Mouse (Mus musculus) embryonic facial prominence, embryonic 13.5 days (tissue): ENCODE measurements around the gene Tspear. TPM values are rescaled to one million over a fixed set of nuclear protein-coding genes. Genes with fewer than 3 reads are reported as not detected.
A peak's percentile ranks its signal among the peaks of the same experiment; 100 is the strongest.

Experiments used
- ATAC-seq: fragments of 200-750 bp; cut with Nextera tagmentation; 2 replicates; pipeline ENCODE4 v1.8.0; 2017; ENCODE audit warnings: low read depth; ENCODE audit not compliant: insufficient number of reproducible peaks, insufficient read depth, low FRiP score, low TSS enrichment
- H3K27ac ChIP-seq: fragments of 300-500 bp; sonication (generic); 2 replicates; pipeline ENCODE4 v1.5.1; 2015; ENCODE audit warnings: moderate library complexity, mild to moderate bottlenecking, inconsistent platforms
- H3K27me3 ChIP-seq: fragments of 300-500 bp; sonication (generic); 2 replicates; pipeline ENCODE4 v1.6.1; 2015; ENCODE audit warnings: mild to moderate bottlenecking, inconsistent platforms
- H3K36me3 ChIP-seq: fragments of 300-500 bp; sonication (generic); 2 replicates; pipeline ENCODE4 v1.6.1; 2015; ENCODE audit warnings: mild to moderate bottlenecking, inconsistent platforms
- H3K4me1 ChIP-seq: fragments of 300-500 bp; sonication (generic); 2 replicates; pipeline ENCODE4 v1.6.1; 2015; ENCODE audit warnings: inconsistent platforms
- H3K4me2 ChIP-seq: fragments of 300-500 bp; sonication (generic); 2 replicates; pipeline ENCODE4 v1.6.1; 2015; ENCODE audit warnings: moderate library complexity, mild to moderate bottlenecking, inconsistent platforms
- H3K4me3 ChIP-seq: fragments of 300-500 bp; sonication (generic); 2 replicates; pipeline ENCODE4 v1.5.1; 2015; ENCODE audit warnings: mild to moderate bottlenecking, inconsistent platforms
- H3K9ac ChIP-seq: fragments of 300-500 bp; sonication (generic); 2 replicates; pipeline ENCODE4 v1.6.1; 2015; ENCODE audit warnings: mild to moderate bottlenecking, inconsistent platforms
- H3K9me3 ChIP-seq: fragments of 300-500 bp; sonication (generic); 2 replicates; pipeline ENCODE4 v1.6.1; 2016; ENCODE audit warnings: inconsistent platforms
- WGBS: fragments of 180-500 bp; shearing (Covaris S2); methylation state at CpG from one replicate; pipeline ENCODE4 v1.1.7; 2015; ENCODE audit warnings: mixed read lengths; 5-methylcytosine and 5-hydroxymethylcytosine counted together
- microRNA counts: library from miRNA; unstranded; fragments of <30 nt; microRNA quantifications from one replicate; lab custom pipeline; 2016
- microRNA-seq: library from miRNA; unstranded; fragments of <30 nt; microRNA quantifications from one replicate; pipeline ENCODE4, GENCODE M21; 2016
- polyA plus RNA-seq: library from polyadenylated mRNA; unstranded; fragments of >200 nt; fragmentation: Nextera tagmentation; extraction: Ambion mirVana; gene quantifications from 2 replicates; pipeline ENCODE4 v1.2.1, GENCODE M21; 2015

Tspear gene
- polyA plus RNA-seq, 1 experiment from 2014 or later = 2.2 TPM

GRCm38 (mm10) chr10:77916636-77917335, 230.4 kb downstream of the Tspear start:
- H3K27me3 ChIP-seq = no peaks in the 10 kb centered on the region; the same call in 1 of the 2 replicates
- H3K4me1 ChIP-seq = no peaks in the 10 kb centered on the region
- no peaks in the 10 kb centered on the region for H3K36me3 ChIP-seq
- 65% methylated on average over 8 of the region's 8 CpGs for WGBS
- H3K9me3 ChIP-seq = no peaks in the 10 kb centered on the region
- no peak overlapping the region for H3K4me3 ChIP-seq
- no peak overlapping the region for H3K27ac ChIP-seq
- H3K4me2 ChIP-seq = no peak overlapping the region
- no peak overlapping the region for H3K9ac ChIP-seq
- no peak for ATAC-seq

GRCm38 (mm10) chr10:77921009-77921408, 234.6 kb downstream of the Tspear start:
- H3K4me1 ChIP-seq = no peaks in the 10 kb centered on the region
- H3K9ac ChIP-seq = no peak overlapping the region
- H3K4me3 ChIP-seq = no peak overlapping the region
- 78% methylated on average over 5 of the region's 5 CpGs for WGBS
- no peak overlapping the region for H3K27ac ChIP-seq
- no peaks in the 10 kb centered on the region for H3K36me3 ChIP-seq
- no peak overlapping the region for H3K4me2 ChIP-seq
- H3K27me3 ChIP-seq = no peaks in the 10 kb centered on the region; the same call in 1 of the 2 replicates
- ATAC-seq = no peak
- no peaks in the 10 kb centered on the region for H3K9me3 ChIP-seq

GRCm38 (mm10) chr10:77922681-77923080, 236.3 kb downstream of the Tspear start:
- WGBS = 83% methylated on average over 4 of the region's 4 CpGs
- Histone ChIP-seq H3K27me3 (no peaks in the 10 kb centered on the region; the same call in 1 of the 2 replicates), H3K4me2 (no peak overlapping the region), H3K4me1 (no peaks in the 10 kb centered on the region), H3K9ac (no peak overlapping the region), H3K36me3 (no peaks in the 10 kb centered on the region), H3K27ac (no peak overlapping the region), H3K9me3 (no peaks in the 10 kb centered on the region), H3K4me3 (no peak overlapping the region)
- ATAC-seq = no peak

- H3K9ac ChIP-seq = no peak overlapping the region
- no peak overlapping the region for H3K4me2 ChIP-seq
- no peaks in the 10 kb centered on the region for H3K27me3 ChIP-seq
- no peak overlapping the region for H3K27ac ChIP-seq
- H3K4me3 ChIP-seq = no peak overlapping the region
- H3K9me3 ChIP-seq = no peaks in the 10 kb centered on the region
- WGBS = 47% methylated on average over 7 of the region's 7 CpGs
- H3K36me3 ChIP-seq = no peaks in the 10 kb centered on the region
- no peaks in the 10 kb centered on the region for H3K4me1 ChIP-seq
- ATAC-seq = no peak
Observed at GRCm38 (mm10) chr10:77926140-77926539, 239.8 kb downstream of the Tspear start.

GRCm38 (mm10) chr10:77927375-77927774, 241.0 kb downstream of the Tspear start:
- no peak overlapping the region for H3K4me3 ChIP-seq
- WGBS = 86% methylated on average over 10 of the region's 10 CpGs
- no peak overlapping the region for H3K4me2 ChIP-seq
- no peaks in the 10 kb centered on the region for H3K9me3 ChIP-seq
- H3K36me3 ChIP-seq = no peaks in the 10 kb centered on the region
- H3K27ac ChIP-seq = no peak overlapping the region
- H3K27me3 ChIP-seq = no peaks in the 10 kb centered on the region
- ATAC-seq = no peak
- no peak overlapping the region for H3K9ac ChIP-seq
- H3K4me1 ChIP-seq = no peaks in the 10 kb centered on the region

MicroRNAs within 50 kb of the gene (microRNA counts, 519-probe panel; counts per million panel counts)
- microRNA mmu-miR-1930 (lab: Ali Mortazavi, UCI) = 236 counts per million, percentile 44 among the panel's probes with 10 or more counts

Small RNA genes within 50 kb of the gene (microRNA-seq; reads per million reads assigned to microRNA genes)
- 11.5 reads per million, percentile 28 among the genes with 10 or more reads in this experiment for gene Mir1930

Other genes with a start within 250 kb of the Tspear start
- 38.4 and 41.5 TPM in 2 replicates for gene Fam207a, start 170.8 kb upstream of the Tspear start, polyA plus RNA-seq
- 1.3 TPM in 2 replicates for gene Itgb2, start 156.3 kb upstream of the Tspear start, polyA plus RNA-seq
- gene Pttg1ip, start 104.8 kb upstream of the Tspear start, polyA plus RNA-seq = 104 and 109 TPM in 2 replicates
- gene Sumo3, start 80.5 kb upstream of the Tspear start, polyA plus RNA-seq = 393 and 397 TPM in 2 replicates
- gene Gm49325, start 80.4 kb upstream of the Tspear start, polyA plus RNA-seq = 2.6 and 4.1 TPM in 2 replicates
- 76.4 and 80.3 TPM in 2 replicates for gene Ube2g2, start 64.3 kb upstream of the Tspear start, polyA plus RNA-seq
- gene Gm19402, start 4.2 kb downstream of the Tspear start, polyA plus RNA-seq = not detected in 2 replicates
- not detected in 2 replicates for gene Gm9508, start 10.7 kb downstream of the Tspear start, polyA plus RNA-seq
- gene Gm10272, start 20.1 kb downstream of the Tspear start, polyA plus RNA-seq = not detected in 2 replicates
- 0.72 and 1.5 TPM in 2 replicates for gene Gm10024, start 24.9 kb downstream of the Tspear start, polyA plus RNA-seq
- gene Gm10142, start 29.2 kb downstream of the Tspear start, polyA plus RNA-seq = not detected in 2 replicates
- not detected in 2 replicates for gene Krtap12-1, start 34.0 kb downstream of the Tspear start, polyA plus RNA-seq
- not detected in 2 replicates for gene Gm10100, start 39.9 kb downstream of the Tspear start, polyA plus RNA-seq
- not detected in 2 replicates for gene Gm18596, start 56.1 kb downstream of the Tspear start, polyA plus RNA-seq
- gene Gm9736, start 64.8 kb downstream of the Tspear start, polyA plus RNA-seq = 0.42 TPM in 1 of 2 replicates, not detected in the other
- not detected in 2 replicates for gene Gm3233, start 73.1 kb downstream of the Tspear start, polyA plus RNA-seq
- not detected in 2 replicates for gene Gm3238, start 84.8 kb downstream of the Tspear start, polyA plus RNA-seq
- gene Gm7138, start 90.4 kb downstream of the Tspear start, polyA plus RNA-seq = not detected in 2 replicates
- gene Gm3250, start 96.0 kb downstream of the Tspear start, polyA plus RNA-seq = not detected in 2 replicates
- gene Gm7137, start 101.6 kb downstream of the Tspear start, polyA plus RNA-seq = not detected in 2 replicates
- gene Gm9639, start 108.5 kb downstream of the Tspear start, polyA plus RNA-seq = not detected in 2 replicates
- gene Gm19668, start 112.6 kb downstream of the Tspear start, polyA plus RNA-seq = not detected in 2 replicates
- not detected in 2 replicates for gene Gm9507, start 125.3 kb downstream of the Tspear start, polyA plus RNA-seq
- not detected in 2 replicates for gene Gm2696, start 128.1 kb downstream of the Tspear start, polyA plus RNA-seq
- gene Krtap10-4, start 140.5 kb downstream of the Tspear start, polyA plus RNA-seq = not detected in 2 replicates
- gene Krtap10-10, start 149.4 kb downstream of the Tspear start, polyA plus RNA-seq = not detected in 2 replicates
- not detected in 2 replicates for gene Gm36176, start 160.2 kb downstream of the Tspear start, polyA plus RNA-seq
- gene Gm10318, start 166.3 kb downstream of the Tspear start, polyA plus RNA-seq = not detected in 2 replicates
- gene Gm3285, start 175.4 kb downstream of the Tspear start, polyA plus RNA-seq = not detected in 2 replicates
- gene Lrrc3, start 216.0 kb downstream of the Tspear start, polyA plus RNA-seq = 4.2 and 5.1 TPM in 2 replicates